Mouse (Mus musculus): Measurements from ENCODE around the gene Abca8b. TPM values are rescaled to one million over a fixed set of nuclear protein-coding genes. Genes with fewer than 3 reads are reported as not detected.
"Not testable (repeated sequence)": the region's sequence is repeated elsewhere in the genome, so short reads cannot be mapped to it uniquely, and the experiment has no call there.

Abca8b gene
- polyA plus RNA-seq, 1 experiment from 2014 or later, result 3.2 TPM

DNA sequence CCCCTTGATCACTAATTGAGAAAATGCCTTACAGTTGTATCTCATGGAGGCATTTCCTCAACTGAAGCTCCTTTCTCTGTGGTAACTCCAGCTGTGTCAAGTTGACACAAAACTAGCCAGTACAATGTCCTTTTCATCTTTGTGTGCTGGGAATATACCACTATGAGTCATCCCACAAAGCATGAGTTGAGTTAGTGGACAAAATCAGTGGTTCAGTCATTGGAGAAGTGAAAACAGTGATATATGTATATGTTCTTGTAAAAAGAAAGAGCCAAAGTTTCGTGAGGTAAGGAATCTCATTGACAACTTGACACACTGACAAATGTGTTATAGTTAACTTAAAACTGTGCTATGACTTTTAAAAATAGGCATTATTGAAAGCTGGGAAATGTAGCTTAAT lies 83.5 kb downstream of the Abca8b start:
- H3K4me3 ChIP-seq (replicated peaks); H3K9me3 ChIP-seq (replicated peaks); DNase-seq; H3K4me2 ChIP-seq; H3K27ac ChIP-seq; ATAC-seq (ENCODE audit: low read depth); H3K4me1 ChIP-seq (replicated peaks); H3K27me3 ChIP-seq; H3K36me3 ChIP-seq; H3K9ac ChIP-seq: not testable (repeated sequence)
- 45% methylated on average over 1 of the region's 1 CpGs for whole genome bisulfite sequencing (ENCODE audit: insufficient replicate concordance)

GRCm38 (mm10) chr11:109909801-109910200 lies 85.8 kb downstream of the Abca8b start:
- DNase-seq (no peak), ATAC-seq (ENCODE audit: low read depth) (no peak)
- Histone ChIP-seq H3K27me3 (no peaks in the 10 kb centered on the region), H3K4me2 (no peak overlapping the region), H3K9ac (no peak overlapping the region), H3K27ac (no peak overlapping the region), H3K9me3 (replicated peaks) (no peaks in the 10 kb centered on the region), H3K4me1 (replicated peaks) (no peaks in the 10 kb centered on the region), H3K36me3 (no peaks in the 10 kb centered on the region), H3K4me3 (replicated peaks) (no peak overlapping the region)
- WGBS (ENCODE audit: insufficient replicate concordance), result 58% methylated on average over 2 of the region's 2 CpGs

DNA sequence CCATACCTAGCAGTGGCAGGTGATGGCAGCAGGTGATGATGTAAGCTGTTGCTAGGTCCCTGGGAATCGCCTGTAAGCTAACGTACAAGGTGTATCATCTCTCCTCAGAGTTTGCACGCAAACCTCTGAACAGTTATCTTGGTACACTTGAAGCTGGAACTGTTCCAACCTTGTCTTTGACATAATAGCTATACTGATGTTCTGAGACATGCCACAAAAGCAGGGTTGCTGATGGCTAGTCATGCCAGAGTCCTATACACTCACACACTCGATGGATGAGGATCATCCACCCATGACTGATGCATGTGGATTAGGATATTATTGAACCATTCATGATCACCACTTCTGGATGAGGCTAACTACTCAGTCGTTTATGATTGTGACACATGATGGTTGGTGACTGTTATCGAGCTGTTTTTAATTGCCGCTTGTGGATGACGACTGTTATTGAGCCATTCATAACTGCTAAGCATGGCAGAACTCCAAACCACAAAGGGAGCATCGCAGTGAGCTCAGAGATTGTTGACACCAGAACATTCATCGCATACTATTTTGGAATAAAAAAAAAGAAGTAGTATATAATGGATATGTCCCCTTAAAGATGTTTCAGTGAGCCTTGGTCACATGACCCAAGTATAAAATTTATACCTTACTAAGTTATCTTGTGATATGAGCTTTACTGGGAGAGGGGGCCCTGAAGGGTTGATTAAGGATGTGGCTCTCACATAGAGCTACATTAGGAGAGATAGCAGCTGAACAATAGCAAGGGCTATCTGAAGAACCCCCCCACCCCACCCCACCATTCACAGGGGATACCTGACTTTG lies 87.2 kb downstream of the Abca8b start:
- no peak overlapping the region for H3K27ac ChIP-seq
- no peaks in the 10 kb centered on the region for H3K9me3 ChIP-seq (replicated peaks)
- no peak overlapping the region for H3K9ac ChIP-seq
- 69% methylated on average over 10 of the region's 10 CpGs for WGBS (ENCODE audit: insufficient replicate concordance)
- no peak overlapping the region for H3K4me3 ChIP-seq (replicated peaks)
- no peak overlapping the region for H3K4me2 ChIP-seq
- H3K36me3 ChIP-seq, result no peaks in the 10 kb centered on the region
- no peaks in the 10 kb centered on the region for H3K27me3 ChIP-seq
- DNase-seq (no peak), ATAC-seq (ENCODE audit: low read depth) (no peak)
- H3K4me1 ChIP-seq (replicated peaks), result no peaks in the 10 kb centered on the region

- ATAC-seq (ENCODE audit: low read depth) (no peak), DNase-seq (no peak)
- H3K9ac ChIP-seq, result no peak overlapping the region
- H3K27ac ChIP-seq, result no peak overlapping the region
- WGBS (ENCODE audit: insufficient replicate concordance), result 60% methylated on average over 2 of the region's 2 CpGs
- no peaks in the 10 kb centered on the region for H3K27me3 ChIP-seq
- H3K36me3 ChIP-seq, result no peaks in the 10 kb centered on the region
- H3K4me1 ChIP-seq (replicated peaks), result no peaks in the 10 kb centered on the region
- H3K9me3 ChIP-seq (replicated peaks), result no peaks in the 10 kb centered on the region
- H3K4me2 ChIP-seq, result no peak overlapping the region
- H3K4me3 ChIP-seq (replicated peaks), result no peak overlapping the region
Measured at GRCm38 (mm10) chr11:109907508-109907907, 88.1 kb downstream of the Abca8b start.

DNA sequence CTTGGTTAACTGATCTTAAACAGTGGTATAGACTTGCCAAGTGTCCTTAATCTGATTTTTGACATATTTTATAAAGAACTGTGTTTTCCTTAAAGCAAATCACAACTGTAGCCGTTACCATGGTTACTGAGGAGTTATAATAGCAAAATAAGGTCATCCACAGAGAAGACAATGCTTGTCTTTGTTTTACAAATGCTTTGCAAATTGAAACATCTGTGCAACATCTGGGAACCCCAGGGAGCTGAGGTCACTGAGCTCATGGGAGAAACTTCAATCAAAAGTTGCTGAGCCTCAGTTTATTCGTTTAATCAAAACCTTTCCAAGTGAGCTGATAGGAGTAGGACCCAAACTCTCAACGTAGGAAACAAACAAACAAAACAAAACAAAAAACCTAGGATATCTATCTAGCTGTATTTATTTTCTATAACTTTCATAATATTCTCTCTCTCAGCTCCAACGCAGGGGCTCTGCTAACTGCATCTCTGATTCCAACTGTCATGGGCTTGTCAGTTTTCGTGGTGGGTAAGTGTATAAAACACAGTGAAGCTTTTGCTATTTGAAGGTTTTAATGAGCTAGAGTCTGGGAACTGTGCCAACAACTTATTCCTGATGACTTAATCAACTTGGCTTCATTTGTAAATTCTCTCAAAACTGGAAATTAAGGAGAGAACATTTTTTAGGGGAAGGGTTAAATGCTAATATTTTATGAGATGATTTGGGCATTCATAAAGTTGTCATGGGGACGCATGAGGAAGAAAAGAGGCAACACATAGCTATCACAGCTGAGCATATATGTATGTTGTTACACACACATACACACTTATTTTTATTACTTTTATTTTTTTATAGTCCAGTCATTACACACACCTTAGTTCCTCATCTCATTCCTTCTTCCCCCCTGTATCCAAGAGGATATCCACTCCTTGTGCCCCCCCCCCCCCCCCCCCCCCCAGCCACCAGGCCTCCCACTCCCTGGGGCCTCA lies 92.7 kb downstream of the Abca8b start:
- Histone ChIP-seq H3K4me1 (replicated peaks) (no peaks in the 10 kb centered on the region), H3K36me3 (no peaks in the 10 kb centered on the region), H3K27ac (no peak overlapping the region), H3K4me2 (no peak overlapping the region), H3K27me3 (no peaks in the 10 kb centered on the region), H3K4me3 (replicated peaks) (no peak overlapping the region), H3K9ac (no peak overlapping the region), H3K9me3 (replicated peaks) (no peaks in the 10 kb centered on the region)
- ATAC-seq (ENCODE audit: low read depth) (no peak), DNase-seq (no peak)
- 45% methylated on average over 6 of the region's 6 CpGs for WGBS (ENCODE audit: insufficient replicate concordance)

GRCm38 (mm10) chr11:109900491-109901241 lies 95.0 kb downstream of the Abca8b start:
- Histone ChIP-seq H3K4me2 (no peak overlapping the region), H3K36me3 (no peaks in the 10 kb centered on the region), H3K4me1 (replicated peaks) (no peaks in the 10 kb centered on the region), H3K27me3 (no peaks in the 10 kb centered on the region), H3K27ac (no peak overlapping the region), H3K9ac (no peak overlapping the region), H3K4me3 (replicated peaks) (no peak overlapping the region), H3K9me3 (replicated peaks) (no peaks in the 10 kb centered on the region)
- 34% methylated on average over 4 of the region's 4 CpGs for WGBS (ENCODE audit: insufficient replicate concordance)
- no peak for DNase-seq
- ATAC-seq (ENCODE audit: low read depth), result no peak

DNA sequence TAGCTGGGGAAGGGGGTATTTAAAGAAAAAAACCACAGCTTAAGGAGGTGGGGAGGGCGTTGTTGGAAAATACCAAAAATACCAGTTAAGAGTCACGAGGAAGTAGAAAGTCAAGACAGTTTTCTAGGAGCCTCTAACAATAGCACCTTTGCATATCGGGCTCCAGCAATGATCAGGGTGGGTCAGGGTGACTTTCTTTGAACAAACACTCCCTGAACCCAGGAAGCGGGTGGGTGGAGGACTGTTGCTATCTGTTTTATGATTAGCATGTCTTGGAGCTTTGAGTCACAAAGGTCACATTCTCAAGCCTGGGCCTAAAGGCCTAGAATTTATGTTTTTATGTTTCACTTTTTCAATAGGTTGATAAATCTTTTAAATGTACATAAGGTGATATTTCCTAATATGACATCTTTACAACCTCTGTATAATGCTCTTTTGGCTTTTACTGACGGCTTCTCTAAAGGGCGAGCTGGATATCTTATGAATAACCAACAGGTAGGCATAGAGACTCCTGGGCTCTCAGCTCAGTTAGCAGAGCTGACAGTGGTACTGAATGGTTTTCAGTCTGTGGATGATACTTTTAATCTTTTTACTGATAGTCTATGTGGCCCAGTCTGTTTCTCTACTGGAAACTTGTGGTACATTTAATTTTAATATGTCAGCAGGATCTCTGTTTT lies 96.7 kb downstream of the Abca8b start:
- no peaks in the 10 kb centered on the region for H3K27me3 ChIP-seq
- no peak for ATAC-seq (ENCODE audit: low read depth)
- H3K4me2 ChIP-seq, result no peak overlapping the region
- 64% methylated on average over 6 of the region's 6 CpGs for WGBS (ENCODE audit: insufficient replicate concordance)
- no peak for DNase-seq
- H3K27ac ChIP-seq, result no peak overlapping the region
- no peak overlapping the region for H3K9ac ChIP-seq
- H3K36me3 ChIP-seq, result no peaks in the 10 kb centered on the region
- H3K4me1 ChIP-seq (replicated peaks), result no peaks in the 10 kb centered on the region
- no peak overlapping the region for H3K4me3 ChIP-seq (replicated peaks)
- no peaks in the 10 kb centered on the region for H3K9me3 ChIP-seq (replicated peaks)

DNA sequence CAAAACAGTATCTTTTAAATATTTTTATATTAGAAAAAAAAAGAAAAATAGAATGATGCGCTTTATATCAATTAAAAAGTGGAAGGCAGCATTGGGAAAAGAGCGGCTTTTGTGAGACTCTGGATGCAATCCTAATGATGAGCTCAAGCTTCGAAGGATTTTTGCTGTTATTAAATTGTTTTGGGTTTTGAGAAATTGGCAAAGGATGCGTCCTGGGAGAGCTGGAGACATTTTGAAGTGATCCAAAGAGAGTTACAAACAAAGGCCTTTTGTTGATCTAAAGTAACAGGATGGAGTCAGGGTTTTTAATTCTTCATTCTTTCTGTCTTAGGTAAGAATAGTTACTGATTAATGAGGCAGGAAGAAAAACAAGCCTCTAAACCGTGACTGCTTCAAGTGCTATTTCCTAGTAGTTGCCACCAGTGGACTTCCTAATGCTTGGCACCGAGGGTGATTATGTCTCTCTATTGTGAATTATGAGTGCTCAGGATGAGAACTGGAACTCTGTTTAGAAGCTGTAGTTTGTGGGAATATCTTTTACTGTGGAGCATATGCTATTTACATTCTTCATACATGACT lies 99.6 kb downstream of the Abca8b start:
- no peaks in the 10 kb centered on the region for H3K4me1 ChIP-seq (replicated peaks)
- no peaks in the 10 kb centered on the region for H3K36me3 ChIP-seq
- H3K4me3 ChIP-seq (replicated peaks), result no peak overlapping the region
- H3K9ac ChIP-seq, result no peak overlapping the region
- no peak overlapping the region for H3K27ac ChIP-seq
- DNase-seq (no peak), ATAC-seq (ENCODE audit: low read depth) (no peak)
- no peaks in the 10 kb centered on the region for H3K27me3 ChIP-seq
- WGBS (ENCODE audit: insufficient replicate concordance), result 55% methylated on average over 6 of the region's 6 CpGs
- no peaks in the 10 kb centered on the region for H3K9me3 ChIP-seq (replicated peaks)
- no peak overlapping the region for H3K4me2 ChIP-seq

GRCm38 (mm10) chr11:109895496-109895895 lies 100.1 kb downstream of the Abca8b start:
- WGBS (ENCODE audit: insufficient replicate concordance), result 58% methylated on average over 4 of the region's 4 CpGs

DNA sequence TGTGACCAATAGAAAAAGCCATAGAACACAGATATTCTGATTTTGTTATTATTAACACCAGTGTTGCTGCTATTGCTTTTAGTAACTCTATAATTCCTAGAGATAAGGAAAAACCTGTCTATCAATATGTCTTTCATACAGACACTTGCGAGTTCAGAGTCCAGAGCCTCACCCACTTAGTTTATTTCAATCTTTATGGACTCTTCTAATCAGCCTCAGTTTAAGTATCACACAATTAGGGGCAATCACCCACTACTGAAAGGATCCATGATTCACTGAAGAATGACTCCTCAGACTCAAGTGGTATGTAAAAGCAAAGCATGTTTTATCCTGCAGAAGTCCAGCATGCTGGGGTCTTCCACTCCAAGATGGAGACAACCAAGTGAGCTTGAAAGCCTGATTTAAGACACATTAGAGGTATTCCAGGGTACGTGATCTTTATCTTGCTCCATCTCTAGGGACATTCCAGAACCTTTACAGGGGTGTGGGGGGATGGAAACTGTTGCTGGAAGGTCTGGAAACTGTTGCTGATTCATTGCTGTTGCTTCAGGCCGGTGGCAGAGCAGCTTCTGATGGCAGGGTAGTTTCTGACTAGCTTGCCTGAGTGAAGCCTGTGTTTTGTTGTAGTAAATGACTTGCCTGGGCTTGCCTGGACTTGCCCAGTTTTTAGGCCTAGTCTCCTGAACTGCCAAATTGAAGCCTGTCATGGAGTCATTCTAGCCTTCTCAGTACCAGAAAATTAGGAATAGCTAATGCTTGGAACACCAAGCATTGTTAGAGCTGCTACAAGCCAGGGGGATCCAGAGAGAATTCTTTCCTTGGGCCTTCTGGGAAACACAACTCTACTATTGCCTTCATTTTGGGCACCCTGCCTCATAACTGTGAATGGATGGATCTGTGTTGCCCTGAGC lies 101.5 kb downstream of the Abca8b start:
- no peaks in the 10 kb centered on the region for H3K27me3 ChIP-seq
- no peak overlapping the region for H3K4me3 ChIP-seq (replicated peaks)
- H3K4me1 ChIP-seq (replicated peaks), result no peaks in the 10 kb centered on the region
- DNase-seq (no peak), ATAC-seq (ENCODE audit: low read depth) (no peak)
- H3K9ac ChIP-seq, result no peak overlapping the region
- H3K4me2 ChIP-seq, result no peak overlapping the region
- no peak overlapping the region for H3K27ac ChIP-seq
- WGBS (ENCODE audit: insufficient replicate concordance), result 58% methylated on average over 3 of the region's 3 CpGs
- no peaks in the 10 kb centered on the region for H3K36me3 ChIP-seq
- H3K9me3 ChIP-seq (replicated peaks), result no peaks in the 10 kb centered on the region

More at GRCm38 (mm10) chr11:109895496-109895895, 100.1 kb downstream of the Abca8b start:
- no peak overlapping the region for H3K4me2 ChIP-seq
- H3K4me1 ChIP-seq (replicated peaks), result no peaks in the 10 kb centered on the region
- no peaks in the 10 kb centered on the region for H3K36me3 ChIP-seq
- ATAC-seq (ENCODE audit: low read depth) (no peak), DNase-seq (no peak)
- no peak overlapping the region for H3K9ac ChIP-seq
- H3K4me3 ChIP-seq (replicated peaks), result no peak overlapping the region
- no peak overlapping the region for H3K27ac ChIP-seq
- no peaks in the 10 kb centered on the region for H3K9me3 ChIP-seq (replicated peaks)
- H3K27me3 ChIP-seq, result no peaks in the 10 kb centered on the region

All from liver, embryonic 13.5 days (tissue).